Mouse (Mus musculus) ES-E14 (cell line): ENCODE results near the gene Dhx33.

ENCODE experiments used
- HCFC1 ChIP-seq: IDR thresholded peaks from 2 replicates; pipeline ENCODE4 v1.6.1; 2012; ENCODE audit warnings: low read length, inconsistent platforms, borderline replicate concordance; ENCODE audit not compliant: insufficient read depth
- MAFK ChIP-seq: IDR thresholded peaks from 2 replicates; pipeline ENCODE4 v1.6.1; 2014; ENCODE audit warnings: mild to moderate bottlenecking, low read depth, low read length, inconsistent platforms; ENCODE audit not compliant: insufficient read depth
- ZC3H11A ChIP-seq: IDR thresholded peaks from 2 replicates; pipeline ENCODE4 v1.6.1; 2012; ENCODE audit warnings: low read depth, mild to moderate bottlenecking, inconsistent platforms, low read length, borderline replicate concordance
- ZNF384 ChIP-seq: IDR thresholded peaks from 2 replicates; pipeline ENCODE4 v1.6.1; 2012; ENCODE audit warnings: low read depth, low read length, inconsistent platforms

- TF ChIP-seq ZC3H11A (no peak), ZNF384 (no peak), MAFK (no peak), HCFC1 (peak; percentile 89)
Observed at GRCm38 (mm10) chr11:70969821-70970559, 34.2 kb downstream of the Dhx33 start, which contains the start of the genes Nup88 and Rpain.
